Mouse (Mus musculus): ENCODE data around the gene Podxl2. TPM values are rescaled to one million over a fixed set of nuclear protein-coding genes. Genes with fewer than 3 reads are reported as not detected.
A peak's percentile ranks its signal among the peaks of the same experiment; 100 is the strongest.

Podxl2 gene
- total RNA-seq, 2 experiments from 2014 or later, result 49.9 to 54.8 TPM

DNA sequence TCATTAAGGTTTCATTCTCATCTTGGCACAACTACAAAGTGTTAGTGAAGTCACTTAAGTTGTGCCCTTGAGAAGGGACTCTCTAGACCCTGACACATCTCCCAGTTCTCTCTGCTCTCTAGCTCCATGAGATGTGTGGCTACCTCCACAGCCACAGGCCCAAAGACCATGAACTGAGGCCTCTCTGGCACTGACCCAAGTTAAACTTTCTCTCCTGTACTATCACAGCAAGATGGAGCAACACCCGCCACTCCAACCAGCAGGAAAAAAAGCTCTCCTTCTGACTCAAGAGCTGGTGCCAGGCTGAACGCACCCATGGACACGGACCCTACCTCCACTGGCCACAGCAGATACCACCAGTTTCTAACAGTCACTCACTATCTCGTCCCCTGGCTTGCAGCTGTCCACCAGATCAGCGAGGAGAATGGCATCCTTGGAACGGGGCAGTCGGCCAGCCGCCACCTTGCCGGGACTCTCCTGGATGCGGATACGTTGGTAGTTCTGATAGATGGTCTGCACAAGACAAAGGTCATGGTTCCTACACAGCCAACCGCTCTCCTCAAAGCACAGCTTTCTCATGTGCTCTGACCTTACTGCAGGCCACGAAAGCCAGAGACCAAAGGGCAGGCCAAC is 14.7 kb upstream of the Podxl2 start:
- intact Hi-C loops (cut with DNase I), result no loop called here
- DNase-seq, result no peak

DNA sequence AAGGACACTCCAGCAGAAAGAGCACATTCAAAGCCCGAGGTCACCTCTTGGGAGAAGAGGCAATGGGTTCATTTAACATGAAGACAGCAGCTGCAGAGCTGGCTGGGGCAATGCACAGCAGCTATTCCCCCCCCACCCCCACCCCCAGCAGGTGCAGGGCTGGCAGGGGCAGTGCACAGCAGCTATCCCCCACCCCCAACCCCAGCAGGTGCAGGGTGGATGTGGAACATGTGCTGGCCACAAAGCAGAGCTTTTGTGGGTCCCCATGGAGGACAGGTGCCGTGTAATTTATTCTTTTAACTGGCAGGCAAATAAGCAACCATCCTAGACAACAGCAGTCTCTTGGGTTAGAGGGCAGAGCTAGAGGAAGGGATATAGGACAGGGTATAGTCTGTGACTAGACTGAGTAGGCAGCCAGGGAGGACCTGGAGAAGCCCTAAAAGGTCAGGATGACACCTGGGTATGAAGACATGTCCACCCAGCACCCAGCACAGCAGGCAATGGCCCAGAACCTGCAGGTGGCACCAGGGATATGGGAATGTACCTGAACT is 11.6 kb upstream of the Podxl2 start:
- no peak for DNase-seq
- intact Hi-C loops (cut with DNase I), result no loop called here

DNA sequence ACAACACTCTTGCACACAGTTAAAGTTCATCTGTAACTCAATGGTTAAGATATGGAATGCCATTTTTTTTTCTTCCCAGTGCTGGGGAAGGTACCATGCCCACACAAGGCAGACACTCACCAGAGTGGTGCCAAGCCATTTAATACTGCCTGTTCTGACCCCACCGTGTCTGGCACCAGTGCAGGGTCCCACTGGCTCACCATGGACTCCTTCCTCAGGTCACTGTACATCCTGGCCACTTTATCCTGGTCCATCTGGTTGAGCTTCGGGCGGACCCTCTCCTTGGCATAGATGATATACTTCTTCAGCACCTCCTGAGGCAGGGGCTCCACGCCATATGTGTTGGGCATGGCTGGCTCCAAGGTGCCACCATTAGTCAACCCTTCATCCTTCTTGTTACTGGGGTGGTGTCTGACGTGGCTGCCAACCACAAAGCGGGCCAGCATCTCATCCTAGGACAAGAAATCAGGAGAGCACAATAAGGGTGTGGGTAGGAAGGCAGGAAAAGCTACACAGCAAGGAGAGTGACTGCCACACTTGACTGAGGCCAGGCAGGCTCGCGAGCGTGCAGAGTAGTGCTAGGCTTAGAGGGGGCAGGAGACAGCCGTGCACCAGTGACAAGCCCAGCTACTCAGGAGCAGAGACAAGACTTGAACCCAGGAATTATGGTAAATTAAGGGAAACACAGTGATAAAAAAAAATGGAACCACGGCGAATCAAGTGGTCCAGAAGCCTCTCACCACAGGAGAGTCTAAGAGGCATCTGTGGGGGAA is 11.0 kb upstream of the Podxl2 start:
- DNase-seq, result no peak
- intact Hi-C loops (cut with DNase I), result no loop called here

DNA sequence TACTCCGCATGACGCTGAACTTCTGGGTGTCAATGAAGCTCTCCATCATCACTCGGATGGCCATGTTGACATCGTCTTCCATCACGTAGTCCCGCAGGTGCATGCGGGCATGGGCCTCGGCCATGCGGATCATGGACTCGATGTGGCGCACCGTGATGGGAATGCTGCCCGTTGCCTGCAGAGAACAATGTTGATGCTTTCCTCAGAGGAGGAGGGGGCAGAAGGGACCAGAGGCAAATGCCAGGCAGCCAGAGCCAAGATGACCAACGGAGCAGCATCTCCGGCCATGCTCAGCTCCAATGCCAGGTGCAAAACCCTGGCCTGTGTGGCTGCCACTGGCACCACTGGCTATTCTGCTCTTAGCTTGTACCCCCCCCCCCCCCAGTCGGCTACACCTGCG is 9.8 kb upstream of the Podxl2 start:
- no peak for DNase-seq
- intact Hi-C loops (cut with DNase I), result no loop called here

DNA sequence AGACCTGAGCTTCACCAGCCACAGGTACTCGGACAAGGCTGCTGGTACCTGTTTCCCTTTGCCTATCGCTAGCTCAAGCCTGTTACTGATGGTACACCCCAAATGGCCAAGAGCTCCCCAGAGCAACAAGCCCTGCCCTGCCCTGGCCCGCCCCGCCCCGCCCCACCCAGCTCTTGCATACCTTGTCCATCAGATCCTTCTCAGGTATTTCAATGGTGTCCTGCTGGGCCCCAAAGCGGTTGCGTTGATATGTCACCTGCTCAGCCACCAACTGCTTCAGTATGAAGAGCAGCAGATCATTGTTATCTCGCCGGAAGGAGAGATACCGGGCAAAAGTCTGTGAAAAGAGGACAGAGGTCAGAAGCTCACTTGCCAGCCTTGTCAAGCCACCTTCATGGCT is 9.4 kb upstream of the Podxl2 start:
- no peak for DNase-seq
- intact Hi-C loops (cut with DNase I), result no loop called here

DNA sequence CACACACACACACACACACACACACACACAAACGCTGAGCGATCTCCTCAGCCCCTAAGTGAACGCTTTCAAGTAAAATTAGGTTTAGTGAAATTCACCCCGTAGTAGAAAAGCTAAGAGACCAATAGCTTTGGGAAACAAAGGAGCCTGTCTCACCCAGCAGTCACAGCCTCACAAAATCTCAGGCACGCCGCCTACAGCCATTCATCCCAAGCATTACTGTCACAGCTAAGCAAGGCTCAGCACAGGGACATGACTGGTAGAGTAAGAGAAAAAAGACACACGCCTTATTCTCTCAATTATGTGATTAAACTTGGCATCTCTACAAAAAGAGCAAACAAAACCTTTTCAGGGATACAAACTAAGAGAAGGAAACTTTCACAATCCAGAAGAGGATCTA is 6.5 kb upstream of the Podxl2 start:
- intact Hi-C loops (cut with DNase I), result no loop called here
- no peak for DNase-seq

DNA sequence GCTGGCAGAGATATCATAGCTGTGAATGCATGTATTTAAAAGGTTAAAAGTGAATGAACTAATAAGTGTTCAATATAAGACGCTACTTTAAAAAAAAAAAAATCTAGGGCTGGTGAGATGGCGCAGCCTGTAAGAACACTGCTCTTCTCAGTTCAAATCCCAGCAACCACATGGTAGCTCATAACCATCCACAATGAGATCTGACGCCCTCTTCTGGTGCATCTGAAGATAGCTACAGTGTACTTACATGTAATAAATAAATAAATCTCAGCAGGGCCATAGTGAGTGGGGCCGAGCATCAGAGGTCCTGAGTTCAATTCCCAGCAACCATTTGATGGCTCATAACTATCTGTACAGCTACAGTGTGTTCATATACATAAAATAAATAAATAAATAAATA is 4.6 kb upstream of the Podxl2 start:
- intact Hi-C loops (cut with DNase I), result no loop called here
- no peak for DNase-seq

DNA sequence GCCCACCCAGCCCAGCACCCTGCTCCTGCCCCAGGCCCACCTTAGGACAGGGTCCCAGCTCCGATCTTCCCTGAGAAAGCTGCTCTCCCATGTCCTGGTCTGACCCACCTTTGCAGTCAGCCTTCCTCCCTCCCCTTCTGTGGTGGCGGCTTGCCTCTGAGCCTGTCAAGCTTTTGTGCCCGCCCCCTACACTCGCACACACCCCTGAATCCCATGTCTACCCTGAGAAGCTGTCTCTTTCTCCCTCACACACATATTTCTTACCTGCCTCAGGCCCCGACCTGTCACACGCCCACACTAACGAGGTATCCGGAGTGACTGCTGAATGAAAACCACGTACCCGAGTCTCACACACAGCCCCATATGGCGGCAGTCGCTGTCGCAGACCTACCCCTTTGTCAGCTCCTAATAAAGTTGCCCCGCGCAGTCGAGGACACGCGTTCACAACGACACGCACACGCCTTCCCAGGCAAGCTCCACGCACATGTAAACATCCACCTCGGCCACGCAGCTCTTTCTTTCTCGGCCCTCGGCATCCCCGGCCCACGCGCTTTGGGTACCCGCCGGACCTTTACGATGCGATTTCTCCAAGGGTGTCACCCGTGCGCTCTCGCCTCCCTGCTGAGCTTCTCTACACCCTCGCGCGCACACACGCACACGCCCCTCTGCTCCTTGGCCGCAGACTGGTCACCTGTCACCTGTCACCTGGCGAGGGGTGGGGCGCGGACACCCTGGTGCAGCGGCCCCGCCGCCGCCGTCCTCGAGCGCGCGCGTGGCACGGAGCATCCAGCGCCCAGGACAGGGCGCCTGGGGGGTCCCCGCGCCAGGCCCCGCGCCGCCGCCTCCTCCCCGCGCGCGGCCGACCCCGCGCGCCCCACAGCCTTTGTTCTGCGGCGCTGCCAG is 628 bp downstream of the Podxl2 start:
- intact Hi-C loops (cut with DNase I), result no loop called here
- peak; percentile 40 to 47 for DNase-seq

DNA sequence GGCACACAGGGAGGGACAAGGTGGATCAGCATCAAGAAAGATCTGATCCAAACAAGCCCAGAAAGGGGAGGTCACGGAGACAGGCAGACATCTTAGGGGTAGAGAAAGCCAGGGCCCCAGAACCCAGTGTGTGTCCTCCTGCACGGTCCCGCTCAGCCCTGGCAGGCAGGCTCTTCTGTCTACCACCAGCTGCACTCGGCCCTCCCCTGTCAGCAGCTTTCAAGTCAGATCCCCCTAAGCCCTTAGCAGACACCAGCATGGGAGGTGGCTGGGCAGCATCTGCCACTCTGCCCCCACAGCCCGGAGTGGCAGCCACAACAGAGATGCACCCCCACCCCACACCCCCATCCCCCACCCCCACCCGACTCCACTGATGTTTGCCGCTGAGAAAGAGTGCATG is 2.0 kb downstream of the Podxl2 start:
- intact Hi-C loops (cut with DNase I), result no loop called here
- DNase-seq, result no peak

DNA sequence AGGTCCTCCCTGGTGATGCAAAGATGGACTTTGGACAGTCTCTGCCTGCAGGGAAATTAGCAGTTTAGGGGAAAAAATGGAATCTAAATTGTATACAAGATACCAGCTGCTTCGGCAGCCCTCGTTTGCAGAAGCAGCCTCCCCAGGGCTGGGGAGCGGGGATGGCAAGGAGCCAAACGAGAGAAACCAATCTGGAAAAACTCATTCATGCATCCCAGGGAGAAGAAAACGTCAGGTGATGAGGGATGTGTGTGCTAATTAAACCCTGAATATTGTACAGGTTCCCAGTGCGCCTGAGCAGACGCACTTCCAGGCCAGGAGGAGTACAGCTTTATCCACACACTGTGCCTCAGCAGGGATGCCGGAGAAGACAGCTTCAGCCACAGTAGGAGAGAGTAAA is 3.3 kb downstream of the Podxl2 start:
- intact Hi-C loops (cut with DNase I), result no loop called here
- DNase-seq, result no peak

DNA sequence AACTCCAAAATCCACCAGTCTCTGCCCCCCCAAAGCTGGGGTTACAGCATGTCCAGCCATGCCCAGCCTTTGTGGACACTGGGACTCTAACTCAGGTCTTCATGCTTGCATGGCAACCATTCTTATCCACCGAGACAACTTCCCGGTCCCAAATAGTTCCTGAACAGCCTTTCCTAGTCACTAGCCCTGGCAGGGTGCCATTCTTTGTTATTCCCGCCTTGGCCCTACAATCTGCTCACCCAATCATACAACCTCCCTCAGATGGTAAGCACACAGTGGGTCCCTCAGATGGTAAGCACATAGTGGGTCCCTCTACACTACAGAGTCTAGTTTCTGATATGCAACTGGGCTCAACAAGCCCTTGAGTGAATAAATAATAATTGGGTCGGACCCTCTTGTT is 4.2 kb downstream of the Podxl2 start:
- DNase-seq, result no peak
- intact Hi-C loops (cut with DNase I), result no loop called here

DNA sequence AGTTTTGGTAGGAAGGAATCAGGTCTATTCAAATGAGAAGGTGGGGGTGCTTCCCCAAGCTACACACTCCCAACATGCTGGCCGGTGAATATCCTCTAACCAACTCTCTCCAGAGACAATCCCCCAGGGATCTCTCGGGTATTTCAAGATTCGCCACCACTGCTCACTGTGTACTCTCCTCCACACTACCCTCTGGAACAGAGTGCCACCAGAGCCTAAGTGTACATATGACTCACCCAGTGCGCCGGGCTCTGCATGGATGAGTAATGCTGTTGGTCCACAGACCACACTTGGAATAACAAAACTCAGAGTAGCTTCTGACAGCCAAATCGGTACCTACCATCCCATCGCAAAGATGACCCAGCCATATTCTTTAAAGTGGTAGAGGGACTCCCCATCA is 5.4 kb downstream of the Podxl2 start:
- DNase-seq, result no peak
- intact Hi-C loops (cut with DNase I), result no loop called here

DNA sequence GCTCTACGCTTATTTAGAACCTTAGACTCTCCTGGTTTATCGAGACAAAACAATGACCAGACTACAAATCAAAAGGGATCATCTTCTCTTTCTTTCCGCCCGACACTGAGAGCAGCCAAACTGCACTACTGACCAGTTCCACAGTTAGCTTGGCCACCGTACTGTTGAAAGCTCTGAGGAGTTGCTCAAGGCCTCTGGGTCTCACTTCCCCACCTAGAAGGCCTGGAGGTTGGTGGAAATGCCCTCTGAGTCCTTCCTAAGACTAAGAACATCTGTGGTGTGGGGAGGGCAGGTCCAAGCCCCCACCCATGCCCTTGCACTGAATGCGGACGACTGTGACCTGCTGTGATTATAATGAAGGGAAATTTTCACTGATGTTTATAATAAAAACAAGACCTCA is 9.1 kb downstream of the Podxl2 start:
- no peak for DNase-seq
- intact Hi-C loops (cut with DNase I), result no loop called here

DNA sequence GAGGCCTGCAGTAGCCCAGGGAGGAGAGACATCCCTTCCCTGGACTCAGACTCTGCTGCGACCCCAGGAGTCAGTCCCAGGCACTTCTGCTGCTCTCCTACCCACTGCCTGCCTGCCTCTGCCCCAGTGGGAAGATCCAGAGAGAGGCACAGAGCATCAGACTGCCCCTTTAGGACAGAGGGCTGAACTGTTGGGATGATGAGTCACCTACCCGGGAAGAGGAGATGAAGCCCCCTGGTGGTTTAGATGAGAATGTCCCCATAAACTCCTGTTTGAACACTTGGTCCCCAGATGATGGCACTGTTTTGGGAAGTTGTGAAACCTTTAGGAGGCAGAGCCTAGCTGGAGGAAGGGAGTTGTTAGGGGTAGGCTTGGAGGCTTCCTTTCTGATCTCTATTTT is 13.9 kb downstream of the Podxl2 start:
- DNase-seq, result peak; percentile 59 to 74
- intact Hi-C loops (cut with DNase I), result no loop called here

DNA sequence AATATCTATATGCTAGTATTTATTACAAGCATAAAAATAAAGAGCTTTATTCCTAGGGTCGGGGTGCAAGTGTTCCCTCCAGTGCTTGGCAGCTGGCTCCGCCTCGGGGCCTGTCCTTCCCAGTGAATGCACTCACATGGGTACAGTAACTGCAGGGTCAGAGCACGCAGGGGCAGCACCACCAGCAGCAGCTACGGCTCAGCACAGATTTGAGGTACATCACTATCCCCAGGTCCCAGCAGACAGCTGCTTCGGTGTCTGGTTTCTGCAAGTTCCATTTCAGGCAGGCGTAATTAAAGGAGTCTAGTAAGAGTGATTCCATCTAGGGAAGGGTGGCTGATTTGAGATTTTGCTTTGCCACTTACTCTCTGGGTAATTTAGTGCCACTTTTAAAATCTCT is 16.5 kb downstream of the Podxl2 start:
- intact Hi-C loops (cut with DNase I), result no loop called here

DNA sequence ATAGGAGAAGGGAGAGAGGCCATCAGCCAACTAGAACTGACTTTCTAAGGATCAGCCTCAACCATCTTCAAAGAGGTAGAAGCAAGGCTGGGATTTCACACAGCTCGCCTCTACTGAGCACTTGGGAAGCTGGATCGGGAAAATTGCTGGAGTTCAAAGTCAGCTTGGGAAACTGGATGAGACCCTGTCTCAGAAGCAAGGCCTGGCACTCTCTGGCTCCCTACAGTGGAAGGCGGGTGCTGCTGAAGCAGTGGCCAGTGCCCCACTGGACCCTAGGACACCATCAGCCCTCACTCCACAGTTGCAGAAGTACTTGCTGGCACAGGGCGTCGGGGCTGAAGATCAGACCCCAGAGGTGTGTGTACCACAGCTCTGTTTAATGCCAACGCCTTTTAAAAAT is 17.0 kb downstream of the Podxl2 start:
- intact Hi-C loops (cut with DNase I), result no loop called here
- no peak for DNase-seq

More for the DNA sequence above, 16.5 kb downstream of the Podxl2 start:
- DNase-seq, result no peak

DNA sequence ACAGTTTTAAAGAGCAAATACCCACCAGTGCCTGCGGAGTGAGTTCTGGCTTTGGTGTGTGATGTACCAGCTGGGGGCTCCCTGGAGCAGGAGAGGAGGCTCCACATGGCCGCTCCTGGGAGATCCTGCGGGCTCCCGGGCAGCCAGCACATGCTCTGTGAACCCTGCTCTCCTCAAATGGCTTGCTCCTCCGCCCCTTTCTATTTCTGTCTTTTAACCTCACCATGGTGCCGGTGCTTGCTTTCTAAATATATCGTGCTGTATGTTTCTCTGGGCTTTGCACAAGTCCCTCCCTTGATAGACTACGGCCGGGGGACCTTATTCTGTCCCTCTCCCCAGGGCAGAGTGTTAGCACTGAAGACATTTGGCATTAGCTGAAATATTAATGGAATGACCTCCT is 17.6 kb downstream of the Podxl2 start:
- peak; percentile 75 to 83 for DNase-seq
- intact Hi-C loops (cut with DNase I), result no loop called here

DNA sequence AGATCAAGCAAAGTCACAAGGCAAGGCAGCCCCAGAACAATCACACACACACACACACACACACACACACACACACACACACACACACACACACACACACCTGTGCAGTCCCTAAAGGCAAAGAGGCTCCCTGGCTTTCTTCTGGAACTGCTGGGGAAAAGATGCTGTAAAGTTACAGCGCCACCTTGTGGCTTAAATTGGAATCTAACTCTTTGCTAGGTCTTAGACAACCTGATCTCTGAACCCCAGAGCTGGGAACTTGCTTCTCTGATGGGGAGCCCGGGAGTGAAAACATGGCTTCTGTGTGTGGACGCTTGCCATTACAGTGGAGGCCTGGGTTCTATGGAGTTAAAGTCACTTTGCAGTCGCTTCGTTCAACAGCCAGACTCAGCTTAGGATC is 19.2 kb downstream of the Podxl2 start:
- intact Hi-C loops (cut with DNase I), result no loop called here
- DNase-seq, result peak; percentile 77 to 88

DNA sequence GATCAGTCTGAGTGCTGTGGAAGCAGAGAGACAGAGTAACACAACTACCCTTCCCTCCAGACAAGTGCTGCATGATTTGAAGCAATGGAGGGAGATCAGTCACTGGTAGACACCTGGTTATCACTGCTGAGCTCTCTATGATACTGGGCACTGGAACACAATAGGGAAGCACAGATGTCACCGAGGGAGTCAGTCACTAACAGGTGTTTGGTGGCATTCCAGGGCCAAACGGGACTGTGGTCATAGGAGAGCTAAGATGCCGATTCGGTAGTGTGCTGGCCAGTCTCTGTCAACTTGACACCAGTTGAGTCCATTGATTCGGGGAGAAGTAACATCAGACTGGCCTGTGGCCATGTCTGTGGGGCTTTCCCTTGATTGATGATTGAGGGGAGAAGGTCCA is 20.3 kb downstream of the Podxl2 start:
- no peak for DNase-seq
- intact Hi-C loops (cut with DNase I), result no loop called here

DNA sequence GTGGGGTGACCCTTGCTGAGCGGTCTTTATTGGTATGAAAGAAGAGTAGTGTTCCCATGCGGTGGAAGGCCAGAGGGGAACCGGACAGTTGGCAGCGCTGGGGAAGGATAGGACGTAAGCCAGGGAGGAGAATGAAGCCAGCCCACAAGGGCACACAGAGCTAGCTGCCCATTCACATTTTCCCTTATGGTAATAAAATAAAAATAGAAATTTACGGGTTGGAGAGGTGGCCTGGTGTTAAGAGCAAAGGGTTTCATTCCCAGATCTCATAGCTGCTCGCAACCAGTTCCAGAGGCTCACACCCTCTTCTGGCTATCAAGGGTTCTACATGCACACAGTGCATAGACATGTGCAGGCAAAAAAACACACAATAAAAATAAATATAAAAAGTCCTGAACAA is 24.8 kb downstream of the Podxl2 start:
- DNase-seq, result peak in 1 of 2 experiments; percentile 50
- intact Hi-C loops (cut with DNase I), result no loop called here

DNA sequence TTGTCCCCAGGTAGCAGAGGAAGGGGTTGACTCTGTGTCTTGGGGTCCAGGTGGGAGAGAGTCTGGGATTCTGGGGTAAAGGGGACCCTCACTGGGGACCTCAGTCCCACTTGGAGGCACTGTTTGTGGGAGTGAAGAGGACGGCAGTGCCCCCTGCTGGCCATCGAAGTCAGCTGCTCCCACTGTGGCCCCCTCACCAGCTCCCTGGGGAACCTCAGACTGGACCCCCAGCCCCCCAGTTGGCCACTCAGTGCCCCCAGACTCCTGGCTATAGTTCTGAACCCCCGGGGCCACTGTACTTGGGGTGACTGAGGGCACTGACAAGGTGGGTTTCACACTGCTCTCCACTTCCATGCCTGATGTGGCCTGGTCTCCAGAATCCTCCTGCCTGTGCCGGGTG is 25.6 kb downstream of the Podxl2 start:
- DNase-seq, result no peak

More for the DNA sequence above, 25.6 kb downstream of the Podxl2 start:
- intact Hi-C loops (cut with DNase I), result no loop called here

Measured in heart, postnatal 10 days (tissue).